Mouse (Mus musculus) cortical plate, adult 2 months (tissue): Measurements from ENCODE around the gene Lcp2.

Experiments used
- CTCF ChIP-seq: fragments of 200-500 bp; IDR thresholded peaks from 2 replicates; pipeline ENCODE4 v1.5.1; 2011; ENCODE audit warnings: mild to moderate bottlenecking, control low read depth, low read length; ENCODE audit not compliant: insufficient read depth; ENCODE audit errors: extremely low read depth
- POLR2A ChIP-seq: fragments of 200-500 bp; IDR thresholded peaks from 2 replicates; pipeline ENCODE4 v1.6.1; 2011; ENCODE audit warnings: mild to moderate bottlenecking, low read length, control low read depth; ENCODE audit not compliant: insufficient read depth; ENCODE audit errors: extremely low read depth

DNA sequence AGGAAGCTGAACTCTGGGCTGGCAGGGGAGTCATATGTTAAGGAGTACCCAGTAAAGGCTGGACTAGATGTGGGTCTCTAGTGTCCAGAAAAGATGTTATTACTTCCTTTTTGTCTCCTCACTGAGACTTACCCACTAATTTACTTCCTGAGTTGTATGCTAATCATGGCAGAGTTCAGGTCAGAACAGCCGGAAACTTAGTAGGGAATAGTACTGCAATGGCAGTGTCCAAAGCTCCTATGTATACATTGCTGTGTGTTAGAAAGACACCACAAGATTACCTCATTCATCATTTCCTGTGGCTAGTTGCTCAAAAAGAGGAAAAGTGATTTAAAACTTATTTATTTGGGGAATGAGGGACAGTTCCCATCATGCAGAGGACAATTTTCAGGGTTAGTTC is 21.6 kb upstream of the Lcp2 start:
- no peak for TF ChIP-seq CTCF
- no peak for TF ChIP-seq POLR2A
